Mouse (Mus musculus) embryonic facial prominence, embryonic 13.5 days (tissue): ENCODE measurements around the gene Gatad2a. TPM values are rescaled to one million over a fixed set of nuclear protein-coding genes. Genes with fewer than 3 reads are reported as not detected.

ENCODE experiments used
- ATAC-seq: fragments of 200-750 bp; cut with Nextera tagmentation; 2 replicates; pipeline ENCODE4 v1.8.0; 2017; ENCODE audit warnings: low read depth; ENCODE audit not compliant: insufficient number of reproducible peaks, insufficient read depth, low FRiP score, low TSS enrichment
- H3K27ac ChIP-seq: fragments of 300-500 bp; sonication (generic); 2 replicates; pipeline ENCODE4 v1.5.1; 2015; ENCODE audit warnings: moderate library complexity, mild to moderate bottlenecking, inconsistent platforms
- H3K27me3 ChIP-seq: fragments of 300-500 bp; sonication (generic); 2 replicates; pipeline ENCODE4 v1.6.1; 2015; ENCODE audit warnings: mild to moderate bottlenecking, inconsistent platforms
- H3K36me3 ChIP-seq: fragments of 300-500 bp; sonication (generic); 2 replicates; pipeline ENCODE4 v1.6.1; 2015; ENCODE audit warnings: mild to moderate bottlenecking, inconsistent platforms
- H3K4me1 ChIP-seq: fragments of 300-500 bp; sonication (generic); 2 replicates; pipeline ENCODE4 v1.6.1; 2015; ENCODE audit warnings: inconsistent platforms
- H3K4me2 ChIP-seq: fragments of 300-500 bp; sonication (generic); 2 replicates; pipeline ENCODE4 v1.6.1; 2015; ENCODE audit warnings: moderate library complexity, mild to moderate bottlenecking, inconsistent platforms
- H3K4me3 ChIP-seq: fragments of 300-500 bp; sonication (generic); 2 replicates; pipeline ENCODE4 v1.5.1; 2015; ENCODE audit warnings: mild to moderate bottlenecking, inconsistent platforms
- H3K9ac ChIP-seq: fragments of 300-500 bp; sonication (generic); 2 replicates; pipeline ENCODE4 v1.6.1; 2015; ENCODE audit warnings: mild to moderate bottlenecking, inconsistent platforms
- H3K9me3 ChIP-seq: fragments of 300-500 bp; sonication (generic); 2 replicates; pipeline ENCODE4 v1.6.1; 2016; ENCODE audit warnings: inconsistent platforms
- WGBS: fragments of 180-500 bp; shearing (Covaris S2); methylation state at CpG from one replicate; pipeline ENCODE4 v1.1.7; 2015; ENCODE audit warnings: mixed read lengths; 5-methylcytosine and 5-hydroxymethylcytosine counted together
- polyA plus RNA-seq: library from polyadenylated mRNA; unstranded; fragments of >200 nt; fragmentation: Nextera tagmentation; extraction: Ambion mirVana; gene quantifications from 2 replicates; pipeline ENCODE4 v1.2.1, GENCODE M21; 2015

Gene Gatad2a
- polyA plus RNA-seq, 1 experiment from 2014 or later: 35.6 TPM

DNA sequence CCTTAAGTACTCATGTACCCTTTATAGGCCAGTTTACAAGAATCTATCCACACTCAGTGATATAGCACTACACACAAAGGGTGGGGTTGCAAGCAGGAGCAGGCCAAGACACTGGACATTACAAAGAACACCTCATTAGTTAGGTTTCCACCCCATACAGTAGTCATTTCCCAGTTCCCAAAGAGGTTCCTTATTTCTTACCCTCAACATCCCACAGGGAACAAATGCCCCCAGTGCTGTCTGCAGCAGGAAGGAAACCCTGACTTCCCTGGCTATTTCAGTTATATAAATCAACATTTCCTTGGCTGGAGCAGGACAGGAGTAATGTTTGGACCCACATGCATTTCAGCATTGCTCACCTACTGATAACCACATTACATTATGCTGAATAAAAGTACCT lies 8.4 kb downstream of the Gatad2a start:
- Histone ChIP-seq H3K4me1 (no peaks in the 10 kb centered on the region), H3K36me3 (0 out of 2 replicates have a peak, but pooled peaks cover 4% of the 10 kb centered on the region), H3K27ac (no peak overlapping the region), H3K4me2 (no peak overlapping the region), H3K9ac (no peak overlapping the region), H3K9me3 (no peaks in the 10 kb centered on the region), H3K27me3 (no peaks in the 10 kb centered on the region), H3K4me3 (no peak overlapping the region)
- no peak for ATAC-seq

- Histone ChIP-seq H3K4me2 (no peak overlapping the region), H3K9me3 (no peaks in the 10 kb centered on the region), H3K27me3 (no peaks in the 10 kb centered on the region), H3K36me3 (no peaks in the 10 kb centered on the region), H3K27ac (no peak overlapping the region), H3K4me3 (no peak overlapping the region), H3K9ac (no peak overlapping the region), H3K4me1 (no peaks in the 10 kb centered on the region)
- WGBS: 77% methylated on average over 2 of the region's 2 CpGs
- no peak for ATAC-seq
These were observed 11.2 kb downstream of the Gatad2a start for GRCm38 (mm10) chr8:69984876-69985553.

DNA sequence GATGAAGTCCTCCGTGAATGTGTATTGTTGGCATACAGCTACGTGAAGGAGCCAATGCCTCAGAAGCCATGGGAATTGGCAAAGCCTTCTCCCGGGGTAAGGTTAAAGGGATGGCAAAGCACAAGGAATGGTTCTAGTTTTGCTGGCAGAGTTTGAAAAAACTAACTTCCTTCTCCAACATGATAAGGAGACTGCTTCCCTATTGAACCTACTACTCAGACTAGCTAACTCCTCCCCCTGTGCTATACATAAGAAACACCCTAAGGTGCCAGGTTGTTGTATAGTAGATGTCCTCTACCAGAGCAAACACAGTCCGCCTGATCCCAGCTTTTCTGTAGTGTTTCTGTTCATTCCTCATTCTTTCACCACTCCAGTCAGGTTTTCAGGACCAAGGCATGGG lies 17.7 kb downstream of the Gatad2a start:
- no peaks in the 10 kb centered on the region for H3K27me3 ChIP-seq
- no peak for ATAC-seq
- no peak overlapping the region for H3K27ac ChIP-seq
- no peak overlapping the region for H3K9ac ChIP-seq
- H3K4me2 ChIP-seq: no peak overlapping the region
- 96% methylated on average over 4 of the region's 4 CpGs for WGBS
- peaks cover 9% of the 10 kb centered on the region; the same call in 1 of the 2 replicates for H3K4me1 ChIP-seq
- no peaks in the 10 kb centered on the region for H3K36me3 ChIP-seq
- H3K9me3 ChIP-seq: no peaks in the 10 kb centered on the region
- no peak overlapping the region for H3K4me3 ChIP-seq

DNA sequence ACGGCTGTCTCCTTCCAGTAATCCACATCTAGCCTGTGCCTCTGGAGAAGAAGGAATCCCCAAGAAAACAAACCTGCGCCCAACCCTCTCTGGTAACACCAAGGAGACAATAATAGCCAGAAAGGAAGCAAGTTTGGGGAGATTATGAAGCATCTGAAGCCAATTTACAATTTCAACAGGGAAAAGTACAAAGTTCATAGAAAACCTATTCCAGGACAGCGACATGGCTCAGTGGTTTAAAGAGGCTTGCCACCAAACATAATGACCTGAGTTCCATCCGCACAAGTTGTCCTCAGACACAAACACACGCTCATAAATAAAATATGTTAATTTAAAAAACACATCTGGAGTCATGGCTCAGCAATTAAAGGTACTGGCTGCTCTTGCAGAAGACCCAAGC lies 21.4 kb downstream of the Gatad2a start:
- Histone ChIP-seq H3K36me3 (no peaks in the 10 kb centered on the region), H3K27ac (peak overlapping the region; percentile 82; the same call in 1 of the 2 replicates), H3K4me2 (peak overlapping the region; percentile 74), H3K4me3 (peak overlapping the region; percentile 98), H3K27me3 (no peaks in the 10 kb centered on the region), H3K9me3 (no peaks in the 10 kb centered on the region), H3K4me1 (peaks cover 41% of the 10 kb centered on the region), H3K9ac (peak overlapping the region; percentile 94)
- 23% methylated on average over 5 of the region's 5 CpGs for WGBS
- no peak for ATAC-seq

GRCm38 (mm10) chr8:69974194-69974614 lies 22.0 kb downstream of the Gatad2a start:
- peak overlapping the region; percentile 94 for H3K9ac ChIP-seq
- H3K36me3 ChIP-seq: no peaks in the 10 kb centered on the region
- no peaks in the 10 kb centered on the region for H3K27me3 ChIP-seq
- H3K4me1 ChIP-seq: peaks cover 41% of the 10 kb centered on the region
- peak overlapping the region; percentile 74 for H3K4me2 ChIP-seq
- peak overlapping the region; percentile 82 for H3K27ac ChIP-seq
- peak overlapping the region; percentile 98 for H3K4me3 ChIP-seq
- peak; percentile 92 for ATAC-seq
- H3K9me3 ChIP-seq: no peaks in the 10 kb centered on the region
- WGBS: under 1% methylated on average over 41 of the region's 50 CpGs

DNA sequence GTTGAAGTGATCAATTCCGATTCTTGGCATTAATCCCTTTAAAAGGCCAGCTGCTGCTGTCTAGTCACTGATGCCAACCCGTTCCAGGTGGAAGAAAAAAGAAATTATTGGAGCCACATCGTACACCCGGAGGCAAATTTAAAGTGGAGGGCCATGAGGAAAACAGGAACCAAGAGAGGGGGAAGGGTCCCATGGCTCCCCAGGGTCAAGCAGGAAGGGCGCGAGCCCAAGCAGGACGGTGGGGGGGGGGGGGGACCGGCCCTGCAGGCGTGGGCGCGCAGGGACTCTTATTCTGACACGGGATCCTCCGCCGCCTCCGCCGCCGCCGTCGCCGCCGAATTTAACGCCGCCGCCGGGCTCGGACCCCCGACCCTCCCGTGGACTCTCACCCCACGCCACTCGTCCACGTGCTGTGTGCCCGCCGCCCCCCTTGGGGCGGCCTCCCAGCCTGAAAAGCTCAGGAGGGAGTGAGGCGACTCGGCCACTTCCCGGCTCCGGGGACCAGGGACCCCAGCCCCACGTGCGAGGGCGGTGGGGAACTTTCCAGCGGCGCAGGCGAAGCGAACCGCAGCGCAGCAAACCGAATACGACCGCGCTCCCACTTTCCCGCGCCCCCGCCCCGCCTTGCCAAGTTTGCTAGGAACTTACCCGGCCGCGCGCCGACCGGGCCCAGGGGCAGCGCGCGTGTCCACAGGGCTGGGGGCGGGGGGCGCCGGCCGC lies 22.6 kb downstream of the Gatad2a start:
- peak overlapping the region; percentile 94 for H3K9ac ChIP-seq
- WGBS: under 1% methylated on average over 63 of the region's 68 CpGs
- H3K4me1 ChIP-seq: peaks cover 41% of the 10 kb centered on the region
- peak; percentile 11 for ATAC-seq
- H3K4me3 ChIP-seq: peak overlapping the region; percentile 98
- H3K27me3 ChIP-seq: no peaks in the 10 kb centered on the region
- H3K9me3 ChIP-seq: no peaks in the 10 kb centered on the region
- H3K27ac ChIP-seq: peak overlapping the region; percentile 82
- no peaks in the 10 kb centered on the region for H3K36me3 ChIP-seq
- peak overlapping the region; percentile 74 for H3K4me2 ChIP-seq

DNA sequence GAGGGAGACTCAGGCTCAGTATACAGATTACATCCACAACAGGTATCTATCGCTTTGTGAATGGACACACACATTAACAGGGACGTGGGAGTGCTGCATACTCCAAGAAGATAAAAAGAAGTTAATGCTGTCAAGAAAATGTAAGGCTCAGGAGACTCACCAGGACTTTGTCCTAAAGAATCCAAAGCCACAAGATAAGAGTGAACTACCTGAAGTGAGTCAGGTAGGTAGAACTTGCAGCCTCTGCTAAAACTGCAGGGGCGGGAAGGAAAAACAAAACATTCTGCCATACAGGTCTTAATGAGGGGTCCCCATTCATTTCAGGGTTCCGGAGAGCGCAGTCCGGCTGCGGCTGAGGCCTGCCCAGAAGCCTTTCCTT lies 23.1 kb downstream of the Gatad2a start:
- H3K4me3 ChIP-seq: peak overlapping the region; percentile 98
- peak overlapping the region; percentile 74 for H3K4me2 ChIP-seq
- H3K27ac ChIP-seq: no peak overlapping the region
- H3K9ac ChIP-seq: peak overlapping the region; percentile 94
- no peaks in the 10 kb centered on the region for H3K9me3 ChIP-seq
- no peak for ATAC-seq
- peaks cover 41% of the 10 kb centered on the region for H3K4me1 ChIP-seq
- 10% methylated on average over 7 of the region's 7 CpGs for WGBS
- no peaks in the 10 kb centered on the region for H3K27me3 ChIP-seq
- H3K36me3 ChIP-seq: no peaks in the 10 kb centered on the region

DNA sequence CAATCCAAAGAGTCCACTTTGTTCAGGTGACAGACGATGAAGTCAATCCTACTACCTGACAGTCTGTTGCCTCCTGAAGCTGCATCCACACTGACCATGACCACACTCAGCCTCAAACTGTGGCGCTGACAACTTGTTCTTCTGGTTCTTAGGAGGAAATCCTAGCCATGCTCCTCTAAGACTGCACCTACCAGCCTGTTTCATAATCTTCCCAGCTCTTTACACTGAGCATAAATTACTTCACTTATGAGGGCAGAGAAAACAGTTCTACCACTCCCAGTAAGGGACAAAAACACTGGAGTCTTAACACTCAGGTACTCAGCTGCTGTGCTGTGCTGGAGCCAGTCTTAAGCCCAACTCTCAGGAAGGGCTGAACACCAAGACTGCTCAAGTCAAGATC lies 25.3 kb downstream of the Gatad2a start:
- Histone ChIP-seq H3K9me3 (no peaks in the 10 kb centered on the region), H3K27me3 (no peaks in the 10 kb centered on the region), H3K4me3 (no peak overlapping the region), H3K4me1 (peaks cover 41% of the 10 kb centered on the region), H3K27ac (no peak overlapping the region), H3K9ac (peak overlapping the region; percentile 53; the same call in 1 of the 2 replicates), H3K36me3 (peaks cover 2% of the 10 kb centered on the region; the same call in 1 of the 2 replicates), H3K4me2 (peak overlapping the region; percentile 14; the same call in 1 of the 2 replicates)
- WGBS: 83% methylated on average over 2 of the region's 2 CpGs
- ATAC-seq: no peak

DNA sequence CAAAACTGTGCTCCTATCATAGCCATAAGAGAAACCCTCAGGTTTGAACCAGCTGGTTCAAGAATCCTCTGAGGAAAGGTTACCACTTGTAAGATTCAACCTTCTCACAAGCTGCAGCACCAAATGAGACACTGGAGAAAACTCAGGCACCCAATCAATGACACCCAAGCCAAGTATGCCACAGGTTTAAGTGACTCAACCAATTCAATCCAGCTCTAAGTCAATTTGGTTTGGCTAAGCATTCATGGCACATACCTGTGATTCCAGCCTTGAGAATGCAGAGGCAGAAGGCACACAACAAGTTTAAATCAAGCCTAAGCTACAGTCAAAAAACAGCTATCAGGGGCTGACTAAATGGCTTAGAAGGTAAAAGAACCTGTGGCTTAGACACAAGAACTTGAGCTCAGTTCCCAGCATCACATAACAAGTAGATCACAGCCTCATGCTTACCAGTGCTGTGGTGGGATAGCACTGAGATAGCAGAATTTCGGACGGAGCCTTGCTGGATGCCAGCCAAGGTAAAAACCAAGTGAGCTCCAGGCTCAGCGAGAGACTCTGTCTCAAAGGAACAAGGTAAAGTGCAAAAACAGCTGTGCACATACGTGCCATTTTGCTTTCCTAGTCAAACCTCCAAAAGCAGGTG lies 28.8 kb downstream of the Gatad2a start:
- WGBS: 78% methylated on average over 4 of the region's 4 CpGs
- Histone ChIP-seq H3K4me2 (no peak overlapping the region), H3K9ac (no peak overlapping the region), H3K36me3 (peaks cover 4% of the 10 kb centered on the region; the same call in 1 of the 2 replicates), H3K4me1 (peaks cover 23% of the 10 kb centered on the region), H3K27ac (no peak overlapping the region), H3K27me3 (no peaks in the 10 kb centered on the region), H3K9me3 (no peaks in the 10 kb centered on the region), H3K4me3 (no peak overlapping the region)
- ATAC-seq: no peak

DNA sequence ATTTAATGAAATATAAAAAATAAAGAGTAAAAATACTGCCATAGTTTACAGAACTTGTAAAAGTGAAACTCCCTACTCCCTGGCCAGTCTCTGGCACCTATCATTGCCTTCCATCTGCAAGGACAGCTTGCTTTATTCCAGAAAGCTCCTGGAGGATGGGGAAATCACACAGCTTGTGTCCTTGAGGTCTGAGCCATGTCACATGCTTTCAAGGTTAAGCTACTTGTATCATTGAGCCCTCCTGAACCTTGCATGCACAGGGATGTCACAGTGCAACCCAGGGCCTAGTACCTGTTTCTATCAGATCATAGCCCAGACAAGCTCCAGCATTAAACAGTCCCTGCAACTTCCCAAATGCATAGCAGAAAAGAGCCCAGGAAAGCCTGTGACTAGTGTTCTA lies 36.9 kb downstream of the Gatad2a start:
- no peaks in the 10 kb centered on the region for H3K9me3 ChIP-seq
- no peaks in the 10 kb centered on the region for H3K27me3 ChIP-seq
- H3K4me1 ChIP-seq: peaks cover 10% of the 10 kb centered on the region; the same call in 1 of the 2 replicates

DNA sequence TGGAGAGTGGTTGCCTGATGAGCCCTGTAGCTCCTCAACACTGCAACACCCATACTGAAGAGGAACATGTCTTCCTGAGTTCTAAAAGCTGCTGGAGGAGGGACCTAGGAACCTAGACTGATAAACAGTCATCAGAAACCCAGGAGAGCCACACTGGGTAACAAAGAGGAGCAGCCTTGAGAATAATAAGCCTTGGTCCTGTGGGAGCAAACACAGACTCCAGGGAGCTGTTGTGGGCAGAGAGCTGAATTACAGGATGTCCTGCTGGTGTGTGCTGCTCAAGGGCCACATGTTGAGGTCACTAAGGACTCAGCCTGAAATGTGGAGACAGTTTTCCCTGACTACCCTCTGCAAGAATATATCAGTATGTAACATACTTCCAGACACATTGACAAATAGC lies 38.3 kb downstream of the Gatad2a start:
- Histone ChIP-seq H3K4me1 (peaks cover 12% of the 10 kb centered on the region; the same call in 1 of the 2 replicates), H3K27me3 (no peaks in the 10 kb centered on the region), H3K4me3 (no peak overlapping the region), H3K4me2 (no peak overlapping the region), H3K9ac (no peak overlapping the region), H3K36me3 (no peaks in the 10 kb centered on the region), H3K27ac (no peak overlapping the region), H3K9me3 (no peaks in the 10 kb centered on the region)
- no peak for ATAC-seq

More for the DNA sequence above, 36.9 kb downstream of the Gatad2a start:
- ATAC-seq: no peak
- no peak overlapping the region for H3K27ac ChIP-seq
- H3K4me3 ChIP-seq: no peak overlapping the region
- no peak overlapping the region for H3K9ac ChIP-seq
- H3K4me2 ChIP-seq: no peak overlapping the region
- no peaks in the 10 kb centered on the region for H3K36me3 ChIP-seq
